In genomic region chr10:106038497-106038896, GRCm38 (mm10) we compare ENCODE assay signal across 22 mouse cellular contexts.
DNase-seq lines count a peak whose midpoint lies in the region; ATAC-seq and TF ChIP-seq lines count a peak whose summit lies in the region.
"Had no signal": no experiment of that assay in that cellular context is flagged by ENCODE, and none has a peak within 500 bp of the region (broad histone marks: within the 10 kb centered on the region; RNA-seq: fewer than 3 reads in every experiment).

No protein-coding gene starts in this region.

- no peak overlapping the region for H3K9ac ChIP-seq in intestine, embryonic 14.5 days (ENCODE audit: low read length)
- H3K9ac ChIP-seq in intestine, embryonic 15.5 days: no peak overlapping the region
- no peak overlapping the region for H3K9ac ChIP-seq in intestine, embryonic 16.5 days (ENCODE audit: low read depth, low read length)
- H3K9ac ChIP-seq in intestine, postnatal 0 days (ENCODE audit: low read depth, low read length): no peak overlapping the region

- no peaks in the 10 kb centered on the region for H3K36me3 ChIP-seq in intestine, embryonic 14.5 days (ENCODE audit: control insufficient read depth, insufficient read depth, low read length)
- no peaks in the 10 kb centered on the region for H3K36me3 ChIP-seq in intestine, embryonic 15.5 days
- H3K36me3 ChIP-seq in intestine, embryonic 16.5 days (ENCODE audit: control insufficient read depth, insufficient read depth, low read length): no peaks in the 10 kb centered on the region
- H3K36me3 ChIP-seq in intestine, postnatal 0 days (ENCODE audit: control insufficient read depth, insufficient read depth): no peaks in the 10 kb centered on the region
- H3K36me3 ChIP-seq: G1E had no signal

- 0 out of 2 replicates have a peak, but pooled peaks have one; percentile 55 for ATAC-seq in intestine, embryonic 14.5 days (replicated peaks; ENCODE audit: low FRiP score, low TSS enrichment, low read depth)
- ATAC-seq in intestine, embryonic 15.5 days: peak; percentile 89
- ATAC-seq in intestine, embryonic 16.5 days: peak; percentile 87
- ATAC-seq in intestine, postnatal 0 days: peak; percentile 53
- ATAC-seq: activated CD4-positive, CD25-positive, alpha-beta regulatory T cell, adult 4 months; CD4-positive, CD25-positive, alpha-beta regulatory T cell, adult 4 months; Patski had no signal

- no peaks in the 10 kb centered on the region for H3K9me3 ChIP-seq in intestine, embryonic 14.5 days (ENCODE audit: control insufficient read depth, low read length)
- H3K9me3 ChIP-seq in intestine, embryonic 15.5 days: no peaks in the 10 kb centered on the region
- H3K9me3 ChIP-seq in intestine, embryonic 16.5 days (ENCODE audit: control insufficient read depth, low read length): no peaks in the 10 kb centered on the region
- no peaks in the 10 kb centered on the region for H3K9me3 ChIP-seq in intestine, postnatal 0 days (ENCODE audit: control insufficient read depth)
- H3K9me3 ChIP-seq: G1E had no signal

- no peak overlapping the region for H3K27ac ChIP-seq in intestine, embryonic 14.5 days (ENCODE audit: low read depth)
- no peak overlapping the region for H3K27ac ChIP-seq in intestine, embryonic 15.5 days
- no peak overlapping the region for H3K27ac ChIP-seq in intestine, embryonic 16.5 days (ENCODE audit: low read length)
- H3K27ac ChIP-seq in intestine, postnatal 0 days (ENCODE audit: low read depth, low read length): no peak overlapping the region

- TF ChIP-seq CTCF in intestine, postnatal 0 days (IDR thresholded peaks at IDR 0.05; ENCODE audit: low read depth): no peak

- DNase-seq in intestine, embryonic 14.5 days (ENCODE audit: low spot score): no peak
- DNase-seq in cerebellum, adult 8-10 months: no peak
- no peak for DNase-seq in lung, postnatal 14 days
- no peak for DNase-seq in adrenal gland, adult 8-10 months
- DNase-seq in kidney, postnatal 14 days: no peak
- DNase-seq: adrenal gland, adult 2 months; adrenal gland, postnatal 10 days; adrenal gland, postnatal 14 days; adrenal gland, postnatal 25 days; adrenal gland, postnatal 36 days; B cell, adult 2 months; cerebellum, adult 11 months; cerebellum, adult 11-12 months; cerebellum, adult 18-20 months had no signal

- WGBS in intestine, embryonic 14.5 days: 27% methylated on average over 1 of the region's 1 CpGs
- WGBS in intestine, embryonic 15.5 days: 13% methylated on average over 1 of the region's 1 CpGs
- 20% methylated on average over 1 of the region's 1 CpGs for WGBS in intestine, embryonic 16.5 days
- 7% methylated on average over 1 of the region's 1 CpGs for WGBS in intestine, postnatal 0 days

- no peaks in the 10 kb centered on the region for H3K27me3 ChIP-seq in intestine, embryonic 14.5 days (replicated peaks; ENCODE audit: control insufficient read depth, insufficient read depth, low read length)
- no peaks in the 10 kb centered on the region for H3K27me3 ChIP-seq in intestine, embryonic 15.5 days (replicated peaks)
- no peaks in the 10 kb centered on the region for H3K27me3 ChIP-seq in intestine, embryonic 16.5 days (replicated peaks; ENCODE audit: control insufficient read depth, insufficient read depth, low read length)
- no peaks in the 10 kb centered on the region for H3K27me3 ChIP-seq in intestine, postnatal 0 days (replicated peaks; ENCODE audit: control insufficient read depth, insufficient read depth, low read length)
- H3K27me3 ChIP-seq: CH12.LX had no signal

- H3K4me2 ChIP-seq in intestine, embryonic 14.5 days (ENCODE audit: low read length): no peak overlapping the region
- H3K4me2 ChIP-seq in intestine, embryonic 15.5 days (replicated peaks): no peak overlapping the region
- no peak overlapping the region for H3K4me2 ChIP-seq in intestine, embryonic 16.5 days (ENCODE audit: low read depth, low read length)
- H3K4me2 ChIP-seq in intestine, postnatal 0 days (replicated peaks; ENCODE audit: low read depth): no peak overlapping the region

- no peaks in the 10 kb centered on the region for H3K4me1 ChIP-seq in intestine, embryonic 14.5 days (replicated peaks; ENCODE audit: control insufficient read depth, insufficient read depth, low read length)
- H3K4me1 ChIP-seq in intestine, embryonic 15.5 days (replicated peaks): no peaks in the 10 kb centered on the region
- no peaks in the 10 kb centered on the region for H3K4me1 ChIP-seq in intestine, embryonic 16.5 days (ENCODE audit: control insufficient read depth, insufficient read depth, low read length)
- no peaks in the 10 kb centered on the region for H3K4me1 ChIP-seq in intestine, postnatal 0 days (replicated peaks; ENCODE audit: control insufficient read depth, insufficient read depth, low read length)

- no peak overlapping the region for H3K4me3 ChIP-seq in intestine, embryonic 14.5 days (ENCODE audit: low read depth, low read length)
- H3K4me3 ChIP-seq in intestine, embryonic 15.5 days (replicated peaks): no peak overlapping the region
- H3K4me3 ChIP-seq in intestine, embryonic 16.5 days (ENCODE audit: low read length): no peak overlapping the region
- no peak overlapping the region for H3K4me3 ChIP-seq in intestine, postnatal 0 days (ENCODE audit: low read depth, low read length)
